Mouse (Mus musculus) stomach, embryonic 14.5 days (tissue): ENCODE results near the gene Nrgn. TPM values are rescaled to one million over a fixed set of nuclear protein-coding genes. Genes with fewer than 3 reads are reported as not detected.

ENCODE experiments used
- ATAC-seq: fragments of 200-750 bp; cut with Nextera tagmentation; 2 replicates; pipeline ENCODE4 v1.8.0; 2017; ENCODE audit warnings: low read depth, moderate TSS enrichment; ENCODE audit not compliant: insufficient number of reproducible peaks, insufficient read depth, low FRiP score
- H3K27ac ChIP-seq: fragments of 300-500 bp; sonication (generic); 2 replicates; pipeline ENCODE4 v1.5.1; 2014; ENCODE audit warnings: mild to moderate bottlenecking, low read length, moderate library complexity, mixed read lengths
- H3K27me3 ChIP-seq: fragments of 300-500 bp; sonication (generic); 2 replicates; pipeline ENCODE4 v1.6.1; 2014; ENCODE audit warnings: low read length, control low read depth, mixed read lengths; ENCODE audit not compliant: control insufficient read depth, insufficient read depth
- H3K36me3 ChIP-seq: fragments of 300-500 bp; sonication (generic); 2 replicates; pipeline ENCODE4 v1.6.1; 2014; ENCODE audit warnings: mild to moderate bottlenecking, control low read depth, low read length, moderate library complexity, mixed read lengths; ENCODE audit not compliant: control insufficient read depth, insufficient read depth
- H3K4me1 ChIP-seq: fragments of 300-500 bp; sonication (generic); 2 replicates; pipeline ENCODE4 v1.6.1; 2014; ENCODE audit warnings: low read length, control low read depth, mixed read lengths; ENCODE audit not compliant: control insufficient read depth, insufficient read depth
- H3K4me2 ChIP-seq: fragments of 300-500 bp; sonication (generic); replicated peaks from 2 replicates; pipeline ENCODE4 v1.6.1; 2014; ENCODE audit warnings: low read depth, low read length, control low read depth
- H3K4me3 ChIP-seq: fragments of 300-500 bp; sonication (generic); 2 replicates; pipeline ENCODE4 v1.5.1; 2014; ENCODE audit warnings: low read depth, low read length, control low read depth
- H3K9ac ChIP-seq: fragments of 300-500 bp; sonication (generic); replicated peaks from 2 replicates; pipeline ENCODE4 v1.6.1; 2014; ENCODE audit warnings: low read depth, mild to moderate bottlenecking, control low read depth, low read length, moderate library complexity, mixed read lengths
- H3K9me3 ChIP-seq: fragments of 300-500 bp; sonication (generic); 2 replicates; pipeline ENCODE4 v1.6.1; 2016; ENCODE audit warnings: low read depth, low read length, control low read depth; ENCODE audit not compliant: control insufficient read depth
- WGBS: fragments of 180-500 bp; shearing (Covaris S2); extraction: QIAGEN DNeasy Blood & Tissue Kit; methylation state at CpG from one replicate; pipeline ENCODE4 v1.1.7; 2014; 5-methylcytosine and 5-hydroxymethylcytosine counted together
- polyA plus RNA-seq: library from polyadenylated mRNA; unstranded; fragments of >200 nt; fragmentation: Nextera tagmentation; extraction: Ambion mirVana; gene quantifications from 2 replicates; pipeline ENCODE4 v1.2.1, GENCODE M21; 2014

Nrgn gene
- polyA plus RNA-seq, 1 experiment from 2014 or later: 4.7 TPM

DNA sequence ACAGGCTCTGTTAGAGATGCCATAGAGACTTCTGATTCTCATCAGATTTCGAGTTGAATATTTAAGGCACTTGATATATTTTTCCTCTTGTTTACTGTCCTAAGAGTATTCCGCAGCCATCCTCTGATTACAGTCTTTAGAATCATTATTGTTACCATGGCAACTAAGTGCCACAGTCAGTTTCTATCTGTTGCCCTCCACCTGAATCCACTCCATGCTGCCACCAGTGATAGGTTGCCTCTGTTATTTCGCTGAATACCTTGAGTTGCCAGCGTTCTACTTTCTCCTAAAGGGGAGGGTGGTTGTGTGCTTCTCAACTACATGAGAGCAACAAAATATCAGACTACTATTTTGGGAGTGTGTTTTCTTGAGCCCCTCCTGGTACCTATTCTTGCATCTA is 34.0 kb upstream of the Nrgn start:
- Histone ChIP-seq H3K9me3 (no peaks in the 10 kb centered on the region), H3K36me3 (no peaks in the 10 kb centered on the region), H3K4me3 (no peak overlapping the region), H3K4me2 (no peak overlapping the region), H3K27ac (no peak overlapping the region), H3K4me1 (no peaks in the 10 kb centered on the region), H3K27me3 (no peaks in the 10 kb centered on the region), H3K9ac (no peak overlapping the region)
- 67% methylated on average over 4 of the region's 4 CpGs for WGBS
- ATAC-seq: no peak

DNA sequence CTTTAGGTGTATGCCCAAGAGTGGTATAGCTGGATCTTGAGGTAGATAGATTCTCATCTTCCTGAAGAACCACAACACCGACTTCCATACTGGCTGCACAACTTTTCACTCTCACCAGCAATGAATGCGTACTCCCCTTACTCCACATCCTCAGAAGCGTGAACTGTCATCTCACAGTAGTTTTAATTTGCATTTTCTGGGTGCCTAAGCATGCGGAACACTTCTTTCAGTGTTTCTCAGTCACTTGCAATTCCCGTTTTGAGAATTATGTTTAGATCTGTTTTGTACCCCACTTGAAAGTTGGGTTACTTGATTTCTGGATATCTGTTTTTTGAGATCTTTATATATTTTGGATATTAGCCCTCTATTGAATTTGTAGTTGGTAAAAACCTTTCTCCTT is 30.9 kb upstream of the Nrgn start:
- H3K27ac ChIP-seq: no peak overlapping the region
- no peaks in the 10 kb centered on the region for H3K4me1 ChIP-seq
- H3K9me3 ChIP-seq: no peaks in the 10 kb centered on the region
- ATAC-seq: no peak
- no peak overlapping the region for H3K9ac ChIP-seq
- no peak overlapping the region for H3K4me2 ChIP-seq
- H3K27me3 ChIP-seq: no peaks in the 10 kb centered on the region
- H3K4me3 ChIP-seq: no peak overlapping the region
- no peaks in the 10 kb centered on the region for H3K36me3 ChIP-seq
- WGBS: 91% methylated on average over 5 of the region's 5 CpGs

DNA sequence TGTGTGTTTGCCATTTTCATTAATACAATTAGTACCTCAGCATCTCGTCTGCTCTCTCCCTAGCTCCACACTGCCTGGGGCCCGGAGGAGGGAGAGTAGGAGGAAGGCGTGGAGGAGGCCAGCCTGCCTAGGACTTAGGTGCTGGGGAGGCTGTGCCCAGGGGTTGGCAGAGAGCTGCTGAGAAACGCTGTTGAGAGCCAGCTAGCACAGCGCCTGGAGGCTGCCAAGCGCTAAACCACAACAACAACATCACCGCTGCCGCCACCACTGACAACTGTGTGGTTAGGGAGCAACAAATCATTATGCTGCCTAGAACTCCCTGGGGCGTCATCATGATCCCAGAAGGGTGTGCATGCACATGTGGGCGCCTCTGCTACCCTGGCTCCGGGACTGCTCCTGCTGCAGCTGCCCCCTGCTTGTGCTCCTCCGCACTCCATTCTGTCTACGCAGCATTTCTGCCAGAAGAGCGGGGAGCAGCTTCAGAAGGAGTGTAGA is 23.8 kb upstream of the Nrgn start:
- Histone ChIP-seq H3K9me3 (no peaks in the 10 kb centered on the region), H3K27me3 (no peaks in the 10 kb centered on the region), H3K4me2 (no peak overlapping the region), H3K36me3 (no peaks in the 10 kb centered on the region), H3K4me3 (no peak overlapping the region), H3K4me1 (no peaks in the 10 kb centered on the region), H3K27ac (no peak overlapping the region), H3K9ac (no peak overlapping the region)
- WGBS: 29% methylated on average over 14 of the region's 14 CpGs
- ATAC-seq: peak; percentile 53; the same call in 1 of the 2 replicates

DNA sequence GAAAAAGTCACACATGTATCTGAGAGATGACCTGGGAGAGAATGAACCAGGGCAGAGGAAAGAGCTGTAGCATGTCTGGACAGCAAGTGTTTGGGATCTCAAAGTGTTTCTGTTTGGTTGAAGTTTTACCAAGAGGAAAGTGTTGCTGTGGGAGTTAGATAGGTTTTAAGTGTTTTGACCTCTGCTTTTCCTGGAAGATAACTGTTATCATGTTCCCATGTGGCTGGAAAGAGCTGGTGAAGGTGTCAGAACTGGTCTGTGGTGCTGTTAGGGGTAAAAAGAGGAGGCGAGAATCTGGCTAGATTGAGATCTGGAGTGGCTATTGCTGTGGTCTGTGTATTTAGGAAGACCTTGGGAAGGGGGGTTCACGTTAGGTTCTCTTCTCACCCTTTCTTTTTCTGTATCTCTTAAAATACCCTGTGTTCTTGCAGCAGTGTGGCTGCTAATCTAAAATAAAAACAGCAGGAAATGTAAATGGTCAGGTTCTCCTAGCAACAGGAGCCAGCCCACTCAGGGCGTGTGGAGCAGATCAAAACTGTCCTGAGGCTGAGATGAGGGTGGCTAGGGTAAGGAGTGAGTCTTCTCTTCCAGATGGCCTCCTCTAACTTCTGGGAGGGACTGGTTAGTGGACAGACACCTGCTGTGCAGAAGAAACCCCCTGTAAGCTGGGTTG is 19.6 kb upstream of the Nrgn start:
- H3K4me3 ChIP-seq: no peak overlapping the region
- 48% methylated on average over 3 of the region's 3 CpGs for WGBS

DNA sequence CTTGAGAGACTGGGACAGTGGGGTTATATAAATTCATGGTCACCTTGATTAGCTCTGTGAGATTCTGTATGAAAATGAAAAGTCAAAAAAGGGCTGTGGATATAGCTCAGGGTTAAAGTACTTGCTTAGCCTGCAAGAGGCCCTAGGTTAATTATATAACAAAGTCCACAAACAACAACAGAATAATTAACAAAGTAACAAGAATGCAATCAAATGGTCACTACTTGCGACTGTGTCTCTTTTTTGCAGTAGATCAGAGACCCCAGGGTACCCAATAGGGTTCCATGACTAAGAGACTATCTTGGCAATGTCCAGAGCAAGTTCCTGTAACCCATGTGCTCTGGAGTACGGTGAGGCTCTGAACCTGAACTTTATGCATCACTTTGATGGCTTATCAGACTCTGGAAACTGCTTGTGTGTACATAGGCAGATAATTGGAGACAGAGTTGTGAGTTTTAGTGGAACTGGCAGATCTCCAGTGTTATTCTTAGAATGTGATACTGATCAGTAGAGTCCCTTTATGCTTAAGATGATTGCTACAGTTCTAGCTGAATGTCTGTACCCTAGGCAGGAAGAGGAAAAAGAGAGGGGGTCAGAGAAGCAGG is 16.6 kb upstream of the Nrgn start:
- Histone ChIP-seq H3K4me1 (peaks cover 14% of the 10 kb centered on the region; the same call in 1 of the 2 replicates), H3K4me2 (no peak overlapping the region), H3K27me3 (no peaks in the 10 kb centered on the region), H3K9me3 (no peaks in the 10 kb centered on the region), H3K4me3 (no peak overlapping the region), H3K36me3 (no peaks in the 10 kb centered on the region), H3K27ac (no peak overlapping the region), H3K9ac (no peak overlapping the region)
- no peak for ATAC-seq
- 69% methylated on average over 2 of the region's 2 CpGs for WGBS

More for the DNA sequence above, 19.6 kb upstream of the Nrgn start:
- H3K9ac ChIP-seq: no peak overlapping the region
- no peak for ATAC-seq
- no peaks in the 10 kb centered on the region for H3K36me3 ChIP-seq
- peaks cover 11% of the 10 kb centered on the region; the same call in 1 of the 2 replicates for H3K4me1 ChIP-seq
- no peak overlapping the region for H3K27ac ChIP-seq
- no peak overlapping the region for H3K4me2 ChIP-seq
- no peaks in the 10 kb centered on the region for H3K27me3 ChIP-seq
- H3K9me3 ChIP-seq: no peaks in the 10 kb centered on the region

DNA sequence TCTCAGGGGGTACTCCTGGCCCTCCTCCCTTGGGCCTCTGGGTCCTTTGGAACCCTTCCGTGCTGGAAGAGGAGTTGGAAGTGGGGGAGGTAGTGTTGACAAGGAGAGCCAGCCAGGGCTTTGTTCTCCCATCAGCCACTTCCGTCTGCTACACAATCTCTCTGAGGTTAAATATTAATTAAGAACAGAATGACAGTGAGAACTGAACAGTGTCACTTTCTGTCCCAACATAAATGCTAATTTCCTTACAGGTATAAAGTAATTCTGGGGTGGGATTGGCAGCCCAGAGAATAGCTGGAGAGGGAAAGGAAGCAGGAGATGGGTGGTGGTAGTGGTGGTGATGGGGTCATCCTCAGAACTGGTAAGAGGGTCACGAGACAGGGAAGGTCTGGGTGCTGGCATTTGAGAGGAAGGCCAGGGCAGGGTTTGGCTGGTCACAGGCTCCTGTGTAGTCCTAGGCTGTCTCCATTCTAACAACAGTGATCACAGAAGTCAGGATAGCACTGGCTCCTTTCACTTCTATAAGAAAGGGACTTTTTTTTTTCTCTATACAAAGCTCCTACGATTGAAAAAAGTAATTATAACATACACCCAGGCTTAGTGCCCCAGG is 16.0 kb upstream of the Nrgn start:
- Histone ChIP-seq H3K4me3 (no peak overlapping the region), H3K4me1 (peaks cover 14% of the 10 kb centered on the region; the same call in 1 of the 2 replicates), H3K27ac (no peak overlapping the region), H3K9me3 (no peaks in the 10 kb centered on the region), H3K9ac (no peak overlapping the region), H3K27me3 (no peaks in the 10 kb centered on the region), H3K36me3 (no peaks in the 10 kb centered on the region), H3K4me2 (no peak overlapping the region)
- WGBS: 50% methylated on average over 4 of the region's 4 CpGs
- peak; percentile 8; the same call in 1 of the 2 replicates for ATAC-seq

DNA sequence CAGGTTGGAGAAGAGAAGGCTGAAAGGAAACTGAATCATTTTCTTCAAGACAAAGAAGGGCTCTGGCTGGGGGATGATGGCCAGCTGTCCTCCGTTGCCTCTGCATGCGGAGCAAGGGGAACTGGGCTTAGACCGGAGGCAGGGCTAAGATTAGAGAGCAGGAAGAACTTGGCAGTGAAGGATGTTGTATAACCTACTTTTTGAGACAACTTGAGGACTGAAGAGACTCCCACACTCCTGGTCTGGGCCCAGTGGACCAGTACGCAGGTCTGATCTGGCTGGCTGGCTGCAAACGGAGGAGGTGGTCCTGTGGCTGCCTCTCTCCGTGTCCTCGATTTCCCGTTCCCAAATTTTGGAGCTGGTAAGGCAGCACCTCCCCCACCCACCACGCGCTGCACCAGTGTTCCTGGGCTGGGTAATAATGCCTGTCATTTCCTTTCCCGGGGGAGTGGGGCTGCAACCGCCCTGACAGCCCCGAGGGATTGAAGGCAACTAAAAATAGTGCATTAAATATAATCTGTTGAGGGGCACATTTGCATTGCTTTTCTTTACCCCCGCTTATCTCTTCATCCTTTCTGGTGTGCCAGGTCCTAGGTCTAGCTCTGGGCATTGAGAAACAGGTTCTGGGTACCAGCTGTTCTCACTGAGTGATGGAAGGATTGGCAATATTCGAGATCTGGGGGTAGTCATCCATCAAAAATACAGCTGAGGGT is 15.3 kb upstream of the Nrgn start:
- H3K27ac ChIP-seq: no peak overlapping the region
- H3K4me3 ChIP-seq: no peak overlapping the region
- no peak overlapping the region for H3K9ac ChIP-seq
- H3K9me3 ChIP-seq: no peaks in the 10 kb centered on the region
- peak; percentile 46 for ATAC-seq
- H3K27me3 ChIP-seq: no peaks in the 10 kb centered on the region
- no peaks in the 10 kb centered on the region for H3K36me3 ChIP-seq
- H3K4me2 ChIP-seq: peak overlapping the region; percentile 11
- WGBS: 30% methylated on average over 15 of the region's 15 CpGs
- H3K4me1 ChIP-seq: peaks cover 14% of the 10 kb centered on the region; the same call in 1 of the 2 replicates

DNA sequence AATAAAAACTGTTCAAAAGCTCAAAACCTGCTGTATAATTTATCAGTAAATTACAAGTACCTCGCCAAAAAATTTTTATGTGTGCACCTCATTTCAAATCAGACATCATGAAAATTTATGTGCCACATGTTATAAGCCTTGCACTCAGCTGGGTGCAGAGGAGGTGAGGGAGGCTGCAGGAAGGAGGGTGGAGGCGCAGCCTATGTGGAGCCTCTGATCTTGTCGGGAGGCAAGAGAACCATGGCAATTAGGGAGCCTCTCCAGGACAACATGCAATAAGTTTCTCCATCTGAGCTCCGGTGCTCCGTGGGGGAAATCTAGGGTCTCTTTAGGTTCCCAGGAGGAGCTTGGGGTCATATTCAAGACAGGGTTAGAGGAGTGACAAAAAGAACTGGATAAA is 14.8 kb upstream of the Nrgn start:
- no peaks in the 10 kb centered on the region for H3K27me3 ChIP-seq
- no peak overlapping the region for H3K27ac ChIP-seq
- H3K4me1 ChIP-seq: peaks cover 14% of the 10 kb centered on the region; the same call in 1 of the 2 replicates
- WGBS: 42% methylated on average over 5 of the region's 5 CpGs
- ATAC-seq: no peak
- H3K36me3 ChIP-seq: no peaks in the 10 kb centered on the region
- no peaks in the 10 kb centered on the region for H3K9me3 ChIP-seq
- no peak overlapping the region for H3K4me3 ChIP-seq
- no peak overlapping the region for H3K4me2 ChIP-seq
- no peak overlapping the region for H3K9ac ChIP-seq
